Mouse (Mus musculus): Measurements from ENCODE around the gene Sh2d1b2. TPM values are rescaled to one million over a fixed set of nuclear protein-coding genes. Genes with fewer than 3 reads are reported as not detected.

Gene Sh2d1b2
- polyA plus RNA-seq, 1 experiment from 2014 or later, result not detected

- Histone ChIP-seq H3K27me3 (replicated peaks) (no peaks in the 10 kb centered on the region), H3K9me3 (no peaks in the 10 kb centered on the region), H3K9ac (no peak overlapping the region), H3K27ac (no peak overlapping the region), H3K4me2 (replicated peaks) (no peak overlapping the region), H3K4me1 (0 out of 2 replicates have a peak, but pooled peaks cover 3% of the 10 kb centered on the region), H3K36me3 (no peaks in the 10 kb centered on the region), H3K4me3 (no peak overlapping the region)
- WGBS, result 50% methylated on average over 9 of the region's 9 CpGs
- no peak for ATAC-seq (ENCODE audit: low FRiP score, low read depth)
Measured at GRCm38 (mm10) chr1:170292239-170292951, 59.8 kb downstream of the Sh2d1b2 start.

GRCm38 (mm10) chr1:170293257-170293656 lies 60.7 kb downstream of the Sh2d1b2 start:
- no peaks in the 10 kb centered on the region for H3K36me3 ChIP-seq
- no peak overlapping the region for H3K9ac ChIP-seq
- 90% methylated on average over 5 of the region's 5 CpGs for WGBS
- H3K9me3 ChIP-seq, result no peaks in the 10 kb centered on the region
- H3K4me1 ChIP-seq, result 0 out of 2 replicates have a peak, but pooled peaks cover 3% of the 10 kb centered on the region
- no peak overlapping the region for H3K4me2 ChIP-seq (replicated peaks)
- H3K4me3 ChIP-seq, result no peak overlapping the region
- no peak overlapping the region for H3K27ac ChIP-seq
- H3K27me3 ChIP-seq (replicated peaks), result no peaks in the 10 kb centered on the region
- ATAC-seq (ENCODE audit: low FRiP score, low read depth), result no peak

- H3K27me3 ChIP-seq (replicated peaks), result no peaks in the 10 kb centered on the region
- no peak overlapping the region for H3K27ac ChIP-seq
- no peaks in the 10 kb centered on the region for H3K36me3 ChIP-seq
- WGBS, result 72% methylated on average over 15 of the region's 15 CpGs
- ATAC-seq (ENCODE audit: low FRiP score, low read depth), result no peak
- 0 out of 2 replicates have a peak, but pooled peaks cover 3% of the 10 kb centered on the region for H3K4me1 ChIP-seq
- no peak overlapping the region for H3K4me3 ChIP-seq
- no peaks in the 10 kb centered on the region for H3K9me3 ChIP-seq
- H3K4me2 ChIP-seq (replicated peaks), result no peak overlapping the region
- no peak overlapping the region for H3K9ac ChIP-seq
Measured at GRCm38 (mm10) chr1:170294786-170295570, 62.4 kb downstream of the Sh2d1b2 start.

- Histone ChIP-seq H3K27me3 (replicated peaks) (no peaks in the 10 kb centered on the region), H3K4me3 (no peak overlapping the region), H3K4me2 (replicated peaks) (no peak overlapping the region), H3K36me3 (0 out of 2 replicates have a peak, but pooled peaks cover 3% of the 10 kb centered on the region), H3K9me3 (no peaks in the 10 kb centered on the region), H3K9ac (no peak overlapping the region), H3K4me1 (no peaks in the 10 kb centered on the region), H3K27ac (no peak overlapping the region)
- 90% methylated on average over 4 of the region's 4 CpGs for WGBS
- ATAC-seq (ENCODE audit: low FRiP score, low read depth), result no peak
Measured at GRCm38 (mm10) chr1:170299496-170299895, 66.9 kb downstream of the Sh2d1b2 start.

GRCm38 (mm10) chr1:170301686-170302085 lies 69.1 kb downstream of the Sh2d1b2 start:
- no peak overlapping the region for H3K4me3 ChIP-seq
- no peak overlapping the region for H3K27ac ChIP-seq
- H3K36me3 ChIP-seq, result 0 out of 2 replicates have a peak, but pooled peaks cover 3% of the 10 kb centered on the region
- H3K9me3 ChIP-seq, result no peaks in the 10 kb centered on the region
- H3K9ac ChIP-seq, result no peak overlapping the region
- WGBS, result 95% methylated on average over 9 of the region's 9 CpGs
- H3K27me3 ChIP-seq (replicated peaks), result no peaks in the 10 kb centered on the region
- no peak overlapping the region for H3K4me2 ChIP-seq (replicated peaks)
- ATAC-seq (ENCODE audit: low FRiP score, low read depth), result no peak
- H3K4me1 ChIP-seq, result no peaks in the 10 kb centered on the region

- Histone ChIP-seq H3K4me1 (no peaks in the 10 kb centered on the region), H3K27me3 (replicated peaks) (no peaks in the 10 kb centered on the region), H3K9me3 (no peaks in the 10 kb centered on the region), H3K27ac (no peak overlapping the region), H3K4me2 (replicated peaks) (no peak overlapping the region), H3K9ac (no peak overlapping the region), H3K36me3 (0 out of 2 replicates have a peak, but pooled peaks cover 3% of the 10 kb centered on the region), H3K4me3 (no peak overlapping the region)
- WGBS, result 77% methylated on average over 6 of the region's 6 CpGs
- ATAC-seq (ENCODE audit: low FRiP score, low read depth), result no peak
Measured at GRCm38 (mm10) chr1:170302456-170302855, 69.9 kb downstream of the Sh2d1b2 start.

- no peak for ATAC-seq (ENCODE audit: low FRiP score, low read depth)
- Histone ChIP-seq H3K9me3 (no peaks in the 10 kb centered on the region), H3K27me3 (replicated peaks) (no peaks in the 10 kb centered on the region), H3K36me3 (0 out of 2 replicates have a peak, but pooled peaks cover 3% of the 10 kb centered on the region), H3K4me1 (no peaks in the 10 kb centered on the region), H3K9ac (no peak overlapping the region), H3K4me3 (no peak overlapping the region), H3K27ac (no peak overlapping the region), H3K4me2 (replicated peaks) (no peak overlapping the region)
- 42% methylated on average over 6 of the region's 6 CpGs for WGBS
Measured at GRCm38 (mm10) chr1:170303103-170303502, 70.6 kb downstream of the Sh2d1b2 start.

Other genes starting within 250 kb of the Sh2d1b2 start
- 25.8 and 27.3 TPM in 2 replicates for gene Ddr2, start 122.0 kb upstream of the Sh2d1b2 start, polyA plus RNA-seq (2016; fragmentation: Nextera tagmentation; extraction: Ambion mirVana)
- 69.8 TPM in 2 replicates for gene Uap1, start 57.8 kb upstream of the Sh2d1b2 start, polyA plus RNA-seq (2016; fragmentation: Nextera tagmentation; extraction: Ambion mirVana)
- gene Uhmk1, start 17.4 kb upstream of the Sh2d1b2 start, polyA plus RNA-seq (2016; fragmentation: Nextera tagmentation; extraction: Ambion mirVana), result 12.5 and 15.0 TPM in 2 replicates
- gene Sh2d1b1, start 44.6 kb downstream of the Sh2d1b2 start, polyA plus RNA-seq (2016; fragmentation: Nextera tagmentation; extraction: Ambion mirVana), result 0.11 TPM in 1 of 2 replicates, not detected in the other
- 3.9 and 4.1 TPM in 2 replicates for gene Gm7694, start 73.6 kb downstream of the Sh2d1b2 start, polyA plus RNA-seq (2016; fragmentation: Nextera tagmentation; extraction: Ambion mirVana)
- gene Spata46, start 76.1 kb downstream of the Sh2d1b2 start, polyA plus RNA-seq (2016; fragmentation: Nextera tagmentation; extraction: Ambion mirVana), result 2.0 and 2.2 TPM in 2 replicates